Mouse (Mus musculus) liver, embryonic 14 days (tissue): ENCODE data around the gene Slc25a19. TPM values are rescaled to one million over a fixed set of nuclear protein-coding genes. Genes with fewer than 3 reads are reported as not detected.

ENCODE experiments used
- polyA plus RNA-seq: library from polyadenylated mRNA; depleted of rRNA; stranded (reverse); fragments of >200 nt; gene quantifications from 2 replicates; pipeline ENCODE4 v1.2.3, GENCODE M21; 2012; rRNA removed

Gene Slc25a19
- 9.3 and 9.9 TPM in 2 replicates for polyA plus RNA-seq

DNA sequence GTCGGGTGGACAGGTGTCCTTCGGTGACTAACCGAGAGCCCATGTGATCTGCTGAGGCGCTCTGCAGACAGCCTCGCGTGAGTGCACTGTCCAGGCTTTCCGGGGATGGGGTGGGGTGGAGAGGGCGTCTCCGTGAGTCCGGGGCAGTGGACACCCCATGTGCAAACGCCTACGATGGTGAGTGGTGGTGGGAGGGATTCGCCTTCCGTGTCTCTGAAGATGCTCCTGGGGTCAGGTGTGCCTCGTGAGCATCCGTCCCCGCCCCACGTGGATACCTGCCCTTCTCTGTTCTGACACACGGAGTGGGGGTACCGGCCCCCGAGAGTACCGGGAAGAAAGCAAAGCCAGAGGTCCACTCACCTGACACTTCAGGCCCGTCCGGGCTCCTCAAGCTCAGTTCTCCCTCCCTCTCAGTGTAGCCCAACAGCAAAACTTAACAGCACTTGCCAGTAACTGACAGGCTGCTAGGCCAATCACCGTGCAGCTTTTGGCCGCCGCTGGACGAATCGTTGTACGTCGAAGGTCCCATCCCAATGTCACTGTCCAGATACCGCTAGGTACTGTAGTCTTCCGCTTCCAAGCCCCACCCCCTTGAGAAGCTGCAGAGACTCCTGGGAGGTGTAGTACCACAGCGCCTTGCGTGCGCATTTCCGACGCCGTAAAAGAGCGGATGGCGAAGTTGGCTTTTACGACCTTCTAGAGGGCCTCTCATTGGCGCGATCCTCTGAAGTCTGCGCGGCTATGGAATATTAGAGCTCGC, at the start of gene Slc25a19:
Gene Slc25a19, minus strand, starts transcription at position 591 of the 760 bp plus-strand sequence.

GRCm38 (mm10) chr11:115612410-115613137, 15.5 kb downstream of the Slc25a19 start, which contains the start of gene Mif4gd:
TSS of gene Mif4gd (minus strand) at chr11:115612969.

GRCm38 (mm10) chr11:115603476-115604303, 24.4 kb downstream of the Slc25a19 start, which contains the start of the genes Mrps7 and Gga3:
TSS of gene Mrps7 (plus strand) at chr11:115603925.
TSS of gene Gga3 (minus strand) at chr11:115604051.

Other genes starting within 250 kb of the Slc25a19 start
- gene Cdr2l, start 246.4 kb downstream of the Slc25a19 start, polyA plus RNA-seq, result 1.4 and 1.5 TPM in 2 replicates
- gene Mrpl58, start 224.5 kb downstream of the Slc25a19 start, polyA plus RNA-seq, result 38.7 and 39.5 TPM in 2 replicates
- 362 and 391 TPM in 2 replicates for gene Atp5h, start 208.3 kb downstream of the Slc25a19 start, polyA plus RNA-seq
- gene Kctd2, start 208.2 kb downstream of the Slc25a19 start, polyA plus RNA-seq, result 6.4 and 6.8 TPM in 2 replicates
- gene Trim80, start 187.8 kb downstream of the Slc25a19 start, polyA plus RNA-seq, result 0.05 TPM in 2 replicates
- 0.05 TPM in 1 of 2 replicates, not detected in the other for gene Slc16a5, start 165.8 kb downstream of the Slc25a19 start, polyA plus RNA-seq
- gene Armc7, start 152.6 kb downstream of the Slc25a19 start, polyA plus RNA-seq, result 1.8 and 2.2 TPM in 2 replicates
- gene Nt5c, start 136.4 kb downstream of the Slc25a19 start, polyA plus RNA-seq, result 26.9 and 30.1 TPM in 2 replicates
- gene Jpt1, start 113.9 kb downstream of the Slc25a19 start, polyA plus RNA-seq, result 141 and 165 TPM in 2 replicates
- gene Sumo2, start 92.0 kb downstream of the Slc25a19 start, polyA plus RNA-seq, result 206 and 228 TPM in 2 replicates
- gene Nup85, start 63.9 kb downstream of the Slc25a19 start, polyA plus RNA-seq, result 103 and 121 TPM in 2 replicates
- 23.4 and 26.4 TPM in 2 replicates for gene Mrps7, start 24.4 kb downstream of the Slc25a19 start, polyA plus RNA-seq
- 8.0 and 9.9 TPM in 2 replicates for gene Gga3, start 24.2 kb downstream of the Slc25a19 start, polyA plus RNA-seq
- gene Mif4gd, start 15.3 kb downstream of the Slc25a19 start, polyA plus RNA-seq, result 23.5 and 27.8 TPM in 2 replicates
- 21.8 and 24.1 TPM in 2 replicates for gene Grb2, start 80.3 kb upstream of the Slc25a19 start, polyA plus RNA-seq
- gene Tmem94, start 137.1 kb upstream of the Slc25a19 start, polyA plus RNA-seq, result 9.0 and 10.3 TPM in 2 replicates
- 6.1 and 7.1 TPM in 2 replicates for gene Caskin2, start 185.3 kb upstream of the Slc25a19 start, polyA plus RNA-seq
- 11.0 and 12.6 TPM in 2 replicates for gene Tsen54, start 186.4 kb upstream of the Slc25a19 start, polyA plus RNA-seq
- 9.6 and 10.2 TPM in 2 replicates for gene Llgl2, start 195.8 kb upstream of the Slc25a19 start, polyA plus RNA-seq
- gene Myo15b, start 230.1 kb upstream of the Slc25a19 start, polyA plus RNA-seq, result 0.27 and 0.48 TPM in 2 replicates